Mouse (Mus musculus) midbrain, embryonic 13.5 days (tissue): ENCODE data around the gene Lrrc4b. TPM values are rescaled to one million over a fixed set of nuclear protein-coding genes. Genes with fewer than 3 reads are reported as not detected.

Experiments used
- ATAC-seq: fragments of 200-750 bp; cut with Nextera tagmentation; 2 replicates; pipeline ENCODE4 v1.8.0; 2017; ENCODE audit warnings: mild to moderate bottlenecking, moderate TSS enrichment, moderate library complexity
- H3K27ac ChIP-seq: fragments of 300-500 bp; sonication (generic); 2 replicates; pipeline ENCODE4 v1.5.1; 2015; ENCODE audit warnings: inconsistent platforms, mild to moderate bottlenecking, moderate library complexity
- H3K27me3 ChIP-seq: fragments of 300-500 bp; sonication (generic); 2 replicates; pipeline ENCODE4 v1.6.1; 2015; ENCODE audit warnings: mild to moderate bottlenecking, inconsistent platforms
- H3K36me3 ChIP-seq: fragments of 300-500 bp; sonication (generic); 2 replicates; pipeline ENCODE4 v1.6.1; 2015; ENCODE audit warnings: mild to moderate bottlenecking, inconsistent platforms
- H3K4me1 ChIP-seq: fragments of 300-500 bp; sonication (generic); replicated peaks from 2 replicates; pipeline ENCODE4 v1.6.1; 2015; ENCODE audit warnings: inconsistent platforms
- H3K4me2 ChIP-seq: fragments of 300-500 bp; sonication (generic); replicated peaks from 2 replicates; pipeline ENCODE4 v1.6.1; 2015; ENCODE audit warnings: moderate library complexity, mild to moderate bottlenecking, inconsistent platforms
- H3K4me3 ChIP-seq: fragments of 300-500 bp; sonication (generic); replicated peaks from 2 replicates; pipeline ENCODE4 v1.5.1; 2015; ENCODE audit warnings: mild to moderate bottlenecking, inconsistent platforms
- H3K9ac ChIP-seq: fragments of 300-500 bp; sonication (generic); replicated peaks from 2 replicates; pipeline ENCODE4 v1.6.1; 2015; ENCODE audit warnings: mild to moderate bottlenecking, inconsistent platforms
- H3K9me3 ChIP-seq: fragments of 300-500 bp; sonication (generic); 2 replicates; pipeline ENCODE4 v1.6.1; 2016; ENCODE audit warnings: mild to moderate bottlenecking, inconsistent platforms
- WGBS: fragments of 180-500 bp; shearing (Covaris S2); methylation state at CpG from one replicate; pipeline ENCODE4 v1.1.7; 2015; 5-methylcytosine and 5-hydroxymethylcytosine counted together
- polyA plus RNA-seq: library from polyadenylated mRNA; unstranded; fragments of >200 nt; fragmentation: Nextera tagmentation; extraction: Ambion mirVana; gene quantifications from 2 replicates; pipeline ENCODE4 v1.2.1, GENCODE M21; 2015

Lrrc4b gene
- polyA plus RNA-seq, result 15.7 and 16.4 TPM in 2 replicates

DNA sequence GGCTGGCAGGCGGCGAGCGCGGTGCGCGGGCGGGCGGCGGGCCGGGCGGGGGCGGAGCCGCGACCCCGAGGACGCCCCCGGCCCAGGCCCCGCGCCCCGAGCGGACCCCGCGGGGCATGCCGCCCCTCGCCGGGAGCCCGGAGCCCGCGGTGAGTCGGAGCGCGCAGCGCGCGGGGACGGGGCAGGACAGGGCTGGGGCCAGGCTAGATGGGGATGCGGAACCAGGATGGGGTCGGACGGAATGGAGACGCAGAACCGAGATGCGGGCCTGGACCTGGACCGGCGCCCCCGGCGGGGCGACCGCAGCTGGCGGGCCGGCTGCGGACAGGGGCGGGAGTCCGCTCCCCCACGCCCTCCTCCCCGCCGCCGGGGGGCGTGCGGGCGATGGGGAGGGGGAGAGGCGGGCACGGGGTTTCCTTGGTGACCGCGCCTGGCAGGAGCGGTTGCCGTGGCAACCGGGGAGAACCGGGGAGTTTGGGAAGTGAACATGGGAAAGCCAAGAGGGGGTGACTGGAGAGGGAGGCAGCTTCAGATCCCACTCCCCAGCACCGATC is at the start of gene Lrrc4b:
Gene Lrrc4b, plus strand, starts transcription at position 51 of the 554 bp plus-strand sequence.
- Histone ChIP-seq H3K4me3 (peak within 1 kb of the TSS; percentile 76), H3K36me3 (peaks cover 3% of the 10 kb centered on the region; the same call in 1 of the 2 replicates), H3K4me1 (peaks cover 64% of the 10 kb centered on the region), H3K27ac (peak within 1 kb of the TSS; percentile 100), H3K9me3 (no peaks in the 10 kb centered on the region), H3K27me3 (no peaks in the 10 kb centered on the region), H3K4me2 (peak within 1 kb of the TSS; percentile 96), H3K9ac (peak within 1 kb of the TSS; percentile 98)
- 1% methylated on average over 37 of the region's 69 CpGs for WGBS
- peak; percentile 53 for ATAC-seq

DNA sequence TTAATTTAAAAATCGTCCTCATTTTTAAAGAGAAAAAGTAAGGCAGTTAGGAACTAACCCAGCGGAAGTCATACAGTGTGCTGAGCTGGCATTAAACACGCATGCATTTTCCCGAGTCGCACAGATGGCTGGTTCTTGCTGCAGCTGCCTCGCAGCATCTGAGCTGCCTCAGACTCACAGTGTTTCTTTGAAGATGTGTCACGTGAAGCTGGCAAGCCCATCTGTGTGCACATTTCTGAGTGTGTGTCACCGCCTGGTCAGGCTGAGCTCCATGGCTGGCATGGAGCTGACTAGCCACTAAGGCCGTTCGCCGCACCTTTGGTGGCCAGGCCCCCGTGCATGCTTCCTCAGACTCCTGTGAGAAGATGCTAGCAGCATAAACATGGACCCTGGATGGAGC is 46.3 kb upstream of the Lrrc4b start:
- Histone ChIP-seq H3K36me3 (no peaks in the 10 kb centered on the region), H3K4me1 (peaks cover 21% of the 10 kb centered on the region), H3K4me2 (no peak overlapping the region), H3K4me3 (no peak overlapping the region), H3K9me3 (no peaks in the 10 kb centered on the region), H3K27ac (peak overlapping the region; percentile 51), H3K27me3 (peaks cover 16% of the 10 kb centered on the region; the same call in 1 of the 2 replicates), H3K9ac (no peak overlapping the region)
- WGBS, result 66% methylated on average over 12 of the region's 12 CpGs
- no peak; the same call in 1 of the 2 replicates for ATAC-seq

DNA sequence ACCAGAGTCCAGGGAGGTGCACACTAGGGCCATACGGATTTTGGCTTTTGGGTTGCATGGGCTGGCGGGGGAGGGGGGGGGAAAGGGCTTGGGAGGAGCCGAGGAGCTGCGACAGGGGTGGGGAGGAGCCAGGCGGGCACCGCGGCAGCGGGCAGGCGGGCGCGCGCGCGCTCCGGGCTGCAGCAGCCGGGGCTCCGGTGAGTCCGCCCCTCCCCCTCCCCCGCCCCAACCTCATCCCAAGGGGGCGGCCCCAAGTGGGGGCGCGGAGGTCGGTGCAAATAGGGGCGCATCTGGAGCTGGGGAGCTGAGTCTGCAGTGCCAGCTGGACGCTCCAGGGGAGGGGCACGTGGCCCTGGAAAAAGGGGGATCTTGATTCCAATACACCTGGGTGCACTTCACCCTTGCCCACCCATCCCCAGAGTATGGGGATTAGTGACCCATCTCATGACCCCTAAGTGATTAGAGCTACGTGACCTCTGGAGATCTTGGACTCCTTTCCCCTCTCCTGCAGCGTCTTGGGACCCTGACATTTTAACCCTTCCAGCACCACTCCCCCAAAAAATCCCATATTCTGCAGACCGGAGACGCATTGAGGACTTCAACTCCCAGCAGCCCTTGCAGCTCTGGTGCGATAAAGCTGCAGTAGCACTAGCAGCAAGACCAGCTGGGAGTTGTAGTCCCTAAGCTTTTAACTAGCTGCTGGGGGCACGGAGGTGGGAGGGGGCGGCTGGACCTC is 44.7 kb upstream of the Lrrc4b start, which contains the start of gene Syt3:
Gene Syt3, plus strand, starts transcription at position 123 of the 736 bp plus-strand sequence.
- H3K36me3 ChIP-seq, result no peaks in the 10 kb centered on the region
- H3K9ac ChIP-seq, result peak within 1 kb of the TSS; percentile 80
- H3K9me3 ChIP-seq, result no peaks in the 10 kb centered on the region
- WGBS, result 0% methylated on average over 33 of the region's 33 CpGs
- H3K4me2 ChIP-seq, result peak within 1 kb of the TSS; percentile 89
- H3K4me3 ChIP-seq, result peak within 1 kb of the TSS; percentile 55
- H3K4me1 ChIP-seq, result peaks cover 21% of the 10 kb centered on the region
- H3K27me3 ChIP-seq, result peaks cover 19% of the 10 kb centered on the region; the same call in 1 of the 2 replicates
- peak within 1 kb of the TSS; percentile 59 for H3K27ac ChIP-seq
- ATAC-seq, result peak; percentile 88

DNA sequence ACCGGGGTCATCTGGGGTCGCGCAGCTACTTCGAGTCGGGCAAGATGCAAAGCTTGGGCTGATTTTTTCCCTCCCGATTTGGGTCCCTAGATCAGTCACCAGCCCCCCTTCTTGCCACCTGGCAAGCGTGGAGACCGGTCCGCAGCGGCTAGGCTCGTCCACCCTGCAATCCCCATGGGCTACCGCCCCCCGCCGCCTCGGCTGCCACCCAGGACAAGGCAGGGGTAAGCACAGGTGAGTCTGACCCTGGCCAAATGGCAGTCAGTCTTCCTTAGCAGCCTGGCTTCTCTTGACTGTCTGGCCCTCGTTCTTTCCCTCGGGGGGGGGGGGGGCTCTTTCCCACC is 44.1 kb upstream of the Lrrc4b start:
- Histone ChIP-seq H3K27me3 (peaks cover 19% of the 10 kb centered on the region; the same call in 1 of the 2 replicates), H3K4me2 (peak overlapping the region; percentile 89), H3K9me3 (no peaks in the 10 kb centered on the region), H3K4me1 (peaks cover 21% of the 10 kb centered on the region), H3K27ac (no peak overlapping the region), H3K4me3 (peak overlapping the region; percentile 55), H3K9ac (peak overlapping the region; percentile 80), H3K36me3 (no peaks in the 10 kb centered on the region)
- 2% methylated on average over 17 of the region's 17 CpGs for WGBS
- ATAC-seq, result peak; percentile 78

DNA sequence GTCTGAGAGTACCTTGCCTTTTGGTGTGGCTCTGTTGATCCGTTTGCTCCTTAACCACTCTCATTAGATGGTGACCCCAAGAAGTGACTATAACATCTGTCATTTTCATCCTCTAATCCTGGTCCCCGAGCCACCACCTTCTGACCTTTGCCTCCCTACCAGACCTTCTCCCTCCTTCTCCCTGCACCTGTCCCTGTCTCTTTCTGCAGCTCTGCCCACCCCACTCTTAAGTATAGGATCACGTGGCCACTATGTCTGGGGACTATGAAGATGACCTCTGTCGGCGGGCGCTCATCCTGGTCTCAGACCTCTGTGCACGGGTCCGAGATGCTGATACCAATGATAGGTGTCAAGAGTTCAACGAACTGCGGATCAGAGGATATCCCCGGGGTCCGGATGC is 43.1 kb upstream of the Lrrc4b start, which contains the start of gene 1700008O03Rik:
Gene 1700008O03Rik, minus strand, starts transcription at position 101 of the 400 bp plus-strand sequence.
- peak within 1 kb of the TSS; percentile 55 for H3K4me3 ChIP-seq
- peak within 1 kb of the TSS; percentile 89 for H3K4me2 ChIP-seq
- peaks cover 21% of the 10 kb centered on the region for H3K4me1 ChIP-seq
- ATAC-seq, result no peak
- peaks cover 19% of the 10 kb centered on the region; the same call in 1 of the 2 replicates for H3K27me3 ChIP-seq
- H3K27ac ChIP-seq, result no peak within 1 kb of the TSS
- WGBS, result 86% methylated on average over 12 of the region's 12 CpGs
- peak within 1 kb of the TSS; percentile 80 for H3K9ac ChIP-seq
- H3K9me3 ChIP-seq, result no peaks in the 10 kb centered on the region
- no peaks in the 10 kb centered on the region for H3K36me3 ChIP-seq

DNA sequence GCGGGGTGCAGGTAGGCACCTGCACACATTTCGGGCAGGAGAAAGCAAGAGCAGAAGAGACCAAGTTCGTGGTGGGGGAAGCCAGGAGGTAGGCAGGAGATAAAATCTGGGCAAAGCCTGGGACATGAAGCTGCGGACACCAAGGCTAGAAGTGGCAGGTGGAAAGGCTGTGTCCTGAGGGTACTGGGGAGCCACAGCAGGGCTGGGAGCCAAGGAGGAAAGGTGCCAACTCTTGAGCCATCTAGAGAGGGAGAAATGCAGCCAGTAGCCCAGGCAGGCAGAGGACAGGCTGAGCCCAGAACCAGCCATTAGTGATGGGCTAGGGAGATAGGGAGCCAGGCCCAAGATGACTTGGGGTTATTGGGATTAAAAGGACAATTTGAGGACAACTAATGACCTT is 37.0 kb upstream of the Lrrc4b start:
- Histone ChIP-seq H3K9ac (no peak overlapping the region), H3K4me1 (no peaks in the 10 kb centered on the region), H3K36me3 (no peaks in the 10 kb centered on the region), H3K27me3 (0 out of 2 replicates have a peak, but pooled peaks cover 3% of the 10 kb centered on the region), H3K4me3 (no peak overlapping the region), H3K9me3 (no peaks in the 10 kb centered on the region), H3K27ac (no peak overlapping the region), H3K4me2 (no peak overlapping the region)
- 89% methylated on average over 4 of the region's 4 CpGs for WGBS
- no peak for ATAC-seq

DNA sequence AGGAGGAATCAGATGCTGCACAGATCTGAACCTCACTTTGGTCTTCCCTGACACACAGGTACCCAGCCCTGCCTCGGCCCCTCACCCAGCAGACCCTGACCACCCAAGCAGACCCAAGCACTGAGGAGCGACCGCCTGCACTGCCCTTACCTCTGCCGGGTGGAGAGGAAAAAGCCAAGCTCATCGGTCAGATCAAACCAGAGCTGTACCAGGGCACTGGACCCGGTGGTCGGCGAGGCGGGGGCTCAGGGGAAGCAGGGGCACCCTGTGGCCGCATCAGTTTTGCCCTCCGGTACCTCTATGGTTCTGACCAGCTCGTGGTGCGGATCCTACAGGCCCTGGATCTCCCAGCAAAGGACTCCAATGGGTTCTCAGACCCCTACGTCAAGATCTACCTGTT is 36.5 kb upstream of the Lrrc4b start:
- whole genome bisulfite sequencing, result 88% methylated on average over 14 of the region's 14 CpGs
- Histone ChIP-seq H3K9ac (no peak overlapping the region), H3K27me3 (0 out of 2 replicates have a peak, but pooled peaks cover 3% of the 10 kb centered on the region), H3K4me3 (no peak overlapping the region), H3K9me3 (no peaks in the 10 kb centered on the region), H3K4me1 (no peaks in the 10 kb centered on the region), H3K4me2 (no peak overlapping the region), H3K36me3 (no peaks in the 10 kb centered on the region), H3K27ac (no peak overlapping the region)
- ATAC-seq, result no peak

DNA sequence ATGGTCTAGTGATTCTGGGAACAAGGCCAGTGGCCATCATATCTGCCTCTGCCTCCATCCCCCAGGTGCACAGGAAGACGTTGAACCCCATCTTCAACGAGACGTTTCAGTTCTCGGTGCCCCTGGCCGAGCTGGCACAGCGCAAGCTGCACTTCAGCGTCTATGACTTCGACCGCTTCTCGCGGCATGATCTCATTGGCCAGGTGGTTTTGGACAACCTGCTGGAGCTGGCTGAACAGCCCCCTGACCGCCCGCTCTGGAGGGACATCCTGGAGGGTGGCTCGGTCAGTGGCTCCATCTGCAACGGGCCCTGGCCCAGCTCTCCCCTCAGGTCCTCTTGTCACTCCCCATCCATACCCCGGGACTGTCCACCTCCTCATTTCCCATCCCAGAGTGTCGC is 35.5 kb upstream of the Lrrc4b start:
- ATAC-seq, result no peak

DNA sequence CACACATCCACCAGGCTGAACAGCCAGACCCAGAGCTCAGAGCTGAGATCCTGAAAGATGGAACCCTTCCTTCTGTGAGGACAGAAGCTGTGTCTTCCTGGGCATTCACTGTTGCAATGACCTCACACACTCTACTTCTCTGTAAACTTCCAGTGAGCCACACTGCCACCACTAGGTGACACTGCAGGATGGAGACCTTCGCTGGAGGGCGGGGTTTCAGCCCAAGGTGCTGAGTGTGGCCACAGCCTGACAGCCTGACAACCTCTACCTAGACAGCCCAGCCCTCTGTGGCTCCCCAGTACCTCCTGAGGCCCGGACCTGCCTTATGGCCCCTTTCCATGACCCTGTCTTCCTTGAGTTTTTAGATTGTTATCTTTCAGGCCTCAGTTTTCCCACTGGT is 30.2 kb upstream of the Lrrc4b start:
- Histone ChIP-seq H3K4me1 (0 out of 2 replicates have a peak, but pooled peaks cover 5% of the 10 kb centered on the region), H3K9me3 (no peaks in the 10 kb centered on the region), H3K36me3 (no peaks in the 10 kb centered on the region), H3K27me3 (no peaks in the 10 kb centered on the region), H3K4me2 (no peak overlapping the region), H3K9ac (no peak overlapping the region), H3K27ac (no peak overlapping the region), H3K4me3 (no peak overlapping the region)
- WGBS, result 15% methylated on average over 3 of the region's 3 CpGs
- peak; percentile 87 for ATAC-seq

More for the DNA sequence above, 35.5 kb upstream of the Lrrc4b start:
- Histone ChIP-seq H3K9me3 (no peaks in the 10 kb centered on the region), H3K4me2 (no peak overlapping the region), H3K36me3 (no peaks in the 10 kb centered on the region), H3K4me3 (no peak overlapping the region), H3K27ac (no peak overlapping the region), H3K4me1 (no peaks in the 10 kb centered on the region), H3K9ac (no peak overlapping the region), H3K27me3 (0 out of 2 replicates have a peak, but pooled peaks cover under 1% of the 10 kb centered on the region)
- WGBS, result 92% methylated on average over 17 of the region's 17 CpGs

DNA sequence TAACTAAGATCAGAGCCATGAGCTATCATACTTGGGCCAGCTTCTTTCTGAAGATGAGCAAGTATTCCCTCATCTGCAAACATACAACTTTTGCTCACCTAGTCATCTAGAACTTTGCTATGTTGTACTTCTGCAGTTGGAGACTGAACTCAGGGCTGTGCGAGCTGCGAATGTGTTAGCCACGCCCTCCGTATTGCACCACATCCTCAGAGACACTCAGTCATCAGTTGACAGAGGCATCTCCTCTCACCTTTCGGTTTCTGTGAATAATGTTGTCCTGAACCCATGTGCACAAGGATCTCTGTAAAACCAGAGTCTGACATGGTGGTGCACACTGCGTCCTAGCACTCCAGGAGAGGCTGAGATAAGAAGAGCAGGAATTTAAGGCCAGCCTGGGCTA is 27.1 kb upstream of the Lrrc4b start:
- Histone ChIP-seq H3K27me3 (0 out of 2 replicates have a peak, but pooled peaks cover 2% of the 10 kb centered on the region), H3K27ac (no peak overlapping the region), H3K4me3 (no peak overlapping the region), H3K9me3 (no peaks in the 10 kb centered on the region), H3K9ac (no peak overlapping the region), H3K4me2 (no peak overlapping the region), H3K36me3 (no peaks in the 10 kb centered on the region), H3K4me1 (peaks cover 13% of the 10 kb centered on the region)
- no peak for ATAC-seq
- WGBS, result 84% methylated on average over 6 of the region's 6 CpGs

DNA sequence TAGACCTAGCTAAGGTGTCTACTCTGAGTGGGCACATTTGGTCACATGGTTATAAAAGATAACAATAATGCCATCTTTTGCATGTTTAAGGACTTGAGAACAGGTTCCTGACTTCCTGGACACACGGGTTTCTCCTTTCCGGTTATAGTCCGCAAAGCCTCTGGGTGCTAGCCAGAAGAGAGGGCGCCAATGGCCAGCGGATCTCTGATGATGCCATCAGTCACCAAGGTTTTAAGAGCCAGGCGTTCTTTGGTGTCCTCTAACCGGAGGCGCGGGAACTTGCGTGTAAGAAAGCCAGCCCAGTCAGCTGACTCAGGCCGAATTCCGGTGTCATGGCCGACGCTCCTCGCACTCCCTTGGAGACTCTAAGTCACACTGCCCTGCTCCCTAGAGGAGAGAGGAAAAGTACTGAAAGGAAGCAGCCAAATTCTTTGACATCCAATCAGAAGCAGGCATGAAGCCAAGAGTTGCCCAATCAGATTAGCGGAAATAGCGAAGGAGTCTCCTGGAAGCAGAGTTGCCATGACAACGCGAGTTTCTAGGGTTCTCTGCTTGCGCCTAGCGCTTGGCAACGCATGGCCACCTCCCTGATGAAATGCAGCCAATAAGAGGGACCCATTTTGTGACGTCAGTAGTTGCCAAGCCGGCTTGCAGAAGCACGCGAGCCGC is 23.3 kb upstream of the Lrrc4b start:
- no peaks in the 10 kb centered on the region for H3K36me3 ChIP-seq
- peak; percentile 97 for ATAC-seq
- peak overlapping the region; percentile 54 for H3K4me2 ChIP-seq
- peak overlapping the region; percentile 36 for H3K4me3 ChIP-seq
- 0 out of 2 replicates have a peak overlapping the region, but pooled peaks have one; percentile 29 for H3K9ac ChIP-seq
- H3K27ac ChIP-seq, result peak overlapping the region; percentile 80
- H3K9me3 ChIP-seq, result no peaks in the 10 kb centered on the region
- 0 out of 2 replicates have a peak, but pooled peaks cover 6% of the 10 kb centered on the region for H3K27me3 ChIP-seq
- H3K4me1 ChIP-seq, result peaks cover 8% of the 10 kb centered on the region
- WGBS, result 2% methylated on average over 27 of the region's 27 CpGs

DNA sequence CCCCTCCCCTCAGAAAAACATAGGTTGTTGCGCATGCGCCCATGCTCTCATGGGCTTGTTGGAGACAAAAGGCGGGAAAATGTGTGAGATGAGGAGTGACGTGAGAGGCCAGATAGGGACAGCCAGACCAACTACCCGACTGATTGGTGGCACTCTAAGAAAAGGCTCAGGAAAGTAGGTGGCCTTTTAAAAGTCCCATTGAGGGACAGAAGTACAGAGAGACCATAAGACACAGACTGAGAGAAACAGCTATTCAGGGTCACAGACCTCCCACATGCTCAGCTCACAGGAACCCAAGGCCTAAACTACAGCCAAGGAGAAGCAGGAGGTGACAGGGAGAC is 22.8 kb upstream of the Lrrc4b start:
- ATAC-seq, result peak; percentile 75
- Histone ChIP-seq H3K9ac (no peak overlapping the region), H3K9me3 (no peaks in the 10 kb centered on the region), H3K27me3 (0 out of 2 replicates have a peak, but pooled peaks cover 6% of the 10 kb centered on the region), H3K4me1 (peaks cover 8% of the 10 kb centered on the region), H3K36me3 (no peaks in the 10 kb centered on the region), H3K27ac (0 out of 2 replicates have a peak overlapping the region, but pooled peaks have one; percentile 2), H3K4me2 (no peak overlapping the region), H3K4me3 (no peak overlapping the region)
- 0% methylated on average over 5 of the region's 5 CpGs for WGBS
